Mouse (Mus musculus): ENCODE measurements at regions not wholly inside any gene's neighbourhood (a gene's known extent, or its start where the extent isn't known, plus 50 kb on each side); places are given as distances from the start of the nearest gene placed in this dataset.

DNA sequence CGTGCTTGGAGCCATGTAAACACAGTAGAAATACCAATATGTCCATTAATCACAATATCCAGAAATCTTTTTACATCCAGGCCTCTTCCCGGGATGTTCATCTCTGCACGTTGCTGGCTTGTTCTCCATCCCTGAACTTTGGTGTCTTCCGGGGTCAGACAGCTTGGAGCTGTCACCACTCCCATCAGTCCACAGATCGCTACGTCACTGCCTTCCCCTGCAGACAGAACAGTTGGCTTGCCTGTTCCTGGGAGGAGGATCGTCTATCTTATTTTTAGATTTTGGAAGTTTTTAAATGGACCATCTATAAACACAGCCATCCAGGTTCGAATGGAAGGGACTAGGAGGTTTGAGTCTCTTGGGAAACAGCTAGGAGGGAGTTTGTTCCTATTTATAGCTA is 130.0 kb upstream of the Zfp217 start (continued):
- TF ChIP-seq KAT2A (IDR thresholded peaks at IDR 0.05; ENCODE audit: insufficient replicate concordance, low read length) (no peak), ZMIZ1 (IDR thresholded peaks at IDR 0.05; ENCODE audit: low read depth, low read length) (no peak), JUND (conservative IDR thresholded peaks at IDR 0.05; ENCODE audit: low read depth, low read length) (no peak), BHLHE40 (IDR thresholded peaks at IDR 0.05; ENCODE audit: low read depth, low read length) (no peak)

DNA sequence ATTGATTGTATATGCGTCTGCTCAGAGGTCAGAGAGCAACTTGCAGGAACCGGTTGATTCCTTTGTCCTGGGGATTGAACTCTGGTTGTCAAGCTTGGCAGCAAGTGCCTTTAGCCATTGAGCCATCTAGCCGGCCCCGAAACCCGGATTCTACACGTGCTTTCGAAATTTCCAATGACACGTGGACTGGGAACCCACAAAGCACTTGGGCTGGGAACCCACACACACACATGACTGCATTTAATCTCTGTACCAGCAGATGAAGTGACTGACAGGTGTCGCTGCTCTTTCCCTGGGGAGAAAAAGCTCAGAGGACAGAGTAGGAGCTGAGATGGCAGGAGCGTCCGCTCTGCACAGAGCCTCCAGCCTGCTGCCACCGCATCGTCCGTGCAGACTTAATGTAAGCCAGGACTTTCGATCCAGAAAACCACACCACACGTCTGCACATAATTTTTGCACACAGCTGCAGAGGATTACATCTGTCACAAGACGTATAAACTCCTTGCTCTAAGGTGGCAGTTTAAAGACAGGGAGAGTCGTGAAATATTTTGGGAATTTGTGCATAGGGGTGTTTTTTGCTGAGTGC is 129.4 kb upstream of the Zfp217 start:
- Histone ChIP-seq H3K36me3 (replicated peaks in 1 of 2; ENCODE audit: control insufficient read depth in 1 of 2, insufficient read depth in 1 of 2, low read length in 1 of 2) (no peaks in the 10 kb centered on the region), H3K9me3 (replicated peaks; ENCODE audit: low read length) (peaks cover 4% of the 10 kb centered on the region), H3K9ac (ENCODE audit: insufficient read depth, low read depth) (no peak overlapping the region), H3K4me3 (replicated peaks in 1 of 3; ENCODE audit: low read depth in 2 of 3, low read length in 2 of 3, poor library complexity in 1 of 3) (no peak overlapping the region), H3K4me1 (ENCODE audit: control insufficient read depth in 1 of 2, insufficient read depth in 2 of 2) (peaks cover 4 to 20% of the 10 kb centered on the region in 2 experiments; a peak in 3 of 4 replicates), H3K79me2 (replicated peaks; ENCODE audit: control insufficient read depth, extremely low read depth, insufficient read depth, poor library complexity, severe bottlenecking) (no peaks in the 10 kb centered on the region), H3K27ac (ENCODE audit: insufficient read depth, low read depth) (no peak overlapping the region), H3K4me2 (ENCODE audit: insufficient read depth, low read depth, poor library complexity, severe bottlenecking) (no peak overlapping the region), H3K27me3 (replicated peaks) (no peaks in the 10 kb centered on the region)
- DNase-seq (ENCODE audit: extremely low read depth): peak; percentile 13
- TF ChIP-seq ZKSCAN1 (IDR thresholded peaks at IDR 0.05; ENCODE audit: borderline replicate concordance, low read depth, low read length): no peak
- TF ChIP-seq BHLHE40 (IDR thresholded peaks at IDR 0.05; ENCODE audit: low read depth, low read length): peak; percentile 84
- no peak for TF ChIP-seq POLR2A (IDR thresholded peaks at IDR 0.05; ENCODE audit: low read depth, low read length)
- TF ChIP-seq MAZ (IDR thresholded peaks at IDR 0.05; ENCODE audit: low read depth, low read length): no peak
- no peak for TF ChIP-seq SIN3A (IDR thresholded peaks at IDR 0.05; ENCODE audit: low read length)
- no peak for TF ChIP-seq NRF1 (IDR thresholded peaks at IDR 0.05; ENCODE audit: low read depth, low read length)
- no peak for TF ChIP-seq PAX5 (IDR thresholded peaks at IDR 0.05; ENCODE audit: low read length)
- no peak for TF ChIP-seq HCFC1 (IDR thresholded peaks at IDR 0.05; ENCODE audit: low read depth, low read length)
- no peak for TF ChIP-seq CTCF (conservative IDR thresholded peaks at IDR 0.05 in 1 of 2, IDR thresholded peaks at IDR 0.05 in 1 of 2; ENCODE audit: low read depth in 2 of 2, low read length in 2 of 2)
- no peak for TF ChIP-seq TCF12 (IDR thresholded peaks at IDR 0.05; ENCODE audit: low read depth, low read length)
- TF ChIP-seq SMC3 (IDR thresholded peaks at IDR 0.05; ENCODE audit: low read depth, low read length): 0 out of 2 replicates have a peak, but pooled peaks have one; percentile 7
- TF ChIP-seq CHD1 (IDR thresholded peaks at IDR 0.05; ENCODE audit: low read depth, low read length): no peak
- peak; percentile 58; the same call in 1 of the 2 replicates for TF ChIP-seq ETS1 (conservative IDR thresholded peaks at IDR 0.05; ENCODE audit: low read depth, low read length)
- TF ChIP-seq JUN (IDR thresholded peaks at IDR 0.05; ENCODE audit: insufficient read depth, low read depth, low read length): no peak
- peak; percentile 70; the same call in 1 of the 2 replicates for TF ChIP-seq MAX (IDR thresholded peaks at IDR 0.05; ENCODE audit: low read length)
- no peak for TF ChIP-seq MAFK (IDR thresholded peaks at IDR 0.05; ENCODE audit: insufficient replicate concordance, low read length)
- TF ChIP-seq CHD2 (IDR thresholded peaks at IDR 0.05; ENCODE audit: low read length): no peak
- no peak for TF ChIP-seq TBP (conservative IDR thresholded peaks at IDR 0.05; ENCODE audit: low read depth, low read length)
- no peak for TF ChIP-seq MXI1 (IDR thresholded peaks at IDR 0.05; ENCODE audit: low read depth, low read length)
- no peak for TF ChIP-seq RCOR1 (conservative IDR thresholded peaks at IDR 0.05; ENCODE audit: low read depth, low read length)
- no peak for TF ChIP-seq ZMIZ1 (IDR thresholded peaks at IDR 0.05; ENCODE audit: low read depth, low read length)
- TF ChIP-seq JUND (conservative IDR thresholded peaks at IDR 0.05; ENCODE audit: low read depth, low read length): no peak
- dilution Hi-C loops (cut with MboI; ENCODE audit: extremely low pct_ligation_motif_present, extremely low pct_unique_long_range_greater_than_20kb, low sequenced_read_pairs): no loop called here
- in situ Hi-C loops (cut with MboI; ENCODE audit: low pct_ligation_motif_present, low pct_unique_long_range_greater_than_20kb, low sequenced_read_pairs): no loop called here
